Mouse (Mus musculus) right cerebral cortex, adult 2 months (tissue): ENCODE results near the gene Gm49403.
"Not testable (repeated sequence)": the region's sequence is repeated elsewhere in the genome, so short reads cannot be mapped to it uniquely, and the experiment has no call there.

Experiments
- DNase-seq, 2 experiments: peaks; one replicate each; pipeline ENCODE4 v3.0.0; 2021 to 2022; ENCODE audit warnings: low spot score in 2 of 2

Gm49403 gene

GRCm38 (mm10) chr19:8883616-8884015, at the start of gene Gm49403, which contains the start of gene Lbhd1:
Gene Gm49403 (plus strand): TSS chr19:8883930.
Gene Lbhd1 (plus strand): TSS chr19:8883732.
- no peak for DNase-seq

- not testable (repeated sequence) for DNase-seq
Observed at GRCm38 (mm10) chr19:8836327-8836726, 47.4 kb upstream of the Gm49403 start.

- peak; percentile 85 to 92 for DNase-seq
Observed at GRCm38 (mm10) chr19:8837251-8837791, 46.4 kb upstream of the Gm49403 start, which contains the start of gene Bscl2. Gene Bscl2 (plus strand): TSS chr19:8837467.

GRCm38 (mm10) chr19:8838041-8838730, 45.5 kb upstream of the Gm49403 start:
- peak in 1 of 2 experiments; percentile 43 for DNase-seq

- DNase-seq = peak; percentile 90
Observed at GRCm38 (mm10) chr19:8839103-8839907, 44.4 kb upstream of the Gm49403 start, which contains the start of gene Gng3. Gene Gng3 (minus strand): TSS chr19:8839194.

- DNase-seq = peak; percentile 78 to 82
Observed at GRCm38 (mm10) chr19:8839908-8840791, 43.6 kb upstream of the Gm49403 start.

- DNase-seq = no peak
Observed at GRCm38 (mm10) chr19:8841012-8841411, 42.7 kb upstream of the Gm49403 start.

GRCm38 (mm10) chr19:8842961-8843360, 40.8 kb upstream of the Gm49403 start:
- no peak for DNase-seq

GRCm38 (mm10) chr19:8844371-8845129, 39.2 kb upstream of the Gm49403 start:
- peak; percentile 85 to 88 for DNase-seq

- DNase-seq = no peak
Observed at GRCm38 (mm10) chr19:8848356-8848755, 35.4 kb upstream of the Gm49403 start.

GRCm38 (mm10) chr19:8850402-8850901, 33.3 kb upstream of the Gm49403 start, which contains the start of gene Lrrn4cl:
Gene Lrrn4cl (plus strand): TSS chr19:8850768.
- no peak for DNase-seq

GRCm38 (mm10) chr19:8851639-8852038, 32.1 kb upstream of the Gm49403 start:
- no peak for DNase-seq

- DNase-seq = no peak
Observed at GRCm38 (mm10) chr19:8852236-8852928, 31.3 kb upstream of the Gm49403 start.

GRCm38 (mm10) chr19:8853117-8853516, 30.6 kb upstream of the Gm49403 start:
- DNase-seq = no peak

GRCm38 (mm10) chr19:8857689-8858088, 26.0 kb upstream of the Gm49403 start:
- DNase-seq = no peak

GRCm38 (mm10) chr19:8859018-8859417, 24.7 kb upstream of the Gm49403 start:
- peak in 1 of 2 experiments; percentile 48 for DNase-seq

- DNase-seq = peak in 1 of 2 experiments; percentile 33
Observed at GRCm38 (mm10) chr19:8864265-8864664, 19.5 kb upstream of the Gm49403 start.

GRCm38 (mm10) chr19:8870381-8870780, 13.3 kb upstream of the Gm49403 start:
- not testable (repeated sequence) for DNase-seq

- no peak for DNase-seq
Observed at GRCm38 (mm10) chr19:8870838-8871237, 12.9 kb upstream of the Gm49403 start.
